ENCODE assay signal across 20 mouse cellular contexts in the genomic region with DNA sequence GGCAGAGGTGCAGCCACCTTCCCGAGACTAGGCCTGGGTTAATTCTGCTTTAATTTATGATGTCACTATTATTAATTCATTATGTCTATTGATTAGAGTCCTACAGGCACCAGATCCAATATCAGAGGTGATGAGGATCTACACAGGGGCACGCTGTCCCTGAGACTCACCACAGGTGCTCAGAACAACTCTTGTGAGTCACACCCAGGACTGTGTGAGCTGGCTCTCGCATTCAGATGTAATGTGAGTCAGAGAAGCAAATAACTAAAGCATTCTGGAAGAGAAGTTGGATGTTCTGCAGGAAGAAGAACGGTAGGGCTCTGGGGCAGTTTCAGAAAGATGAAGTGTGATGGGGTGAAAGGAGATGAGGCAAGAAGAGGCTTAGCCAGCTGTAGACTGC. TPM values are rescaled to one million over a fixed set of nuclear protein-coding genes. Genes with fewer than 3 reads are reported as not detected.
"Had no signal": no experiment of that assay in that cellular context is flagged by ENCODE, and none has a peak within 500 bp of the region (broad histone marks: within the 10 kb centered on the region; RNA-seq: fewer than 3 reads in every experiment).

No protein-coding gene starts in this region.

- H3K9ac ChIP-seq: lung, embryonic 14.5 days; midbrain, embryonic 12.5 days; neural tube, embryonic 15.5 days had no signal

- ATAC-seq: midbrain, embryonic 16.5 days had no signal

- H3K9me3 ChIP-seq: midbrain, embryonic 10.5 days; midbrain, embryonic 12.5 days; neural tube, embryonic 13.5 days; neural tube, embryonic 15.5 days had no signal

- H3K4me3 ChIP-seq: midbrain, embryonic 10.5 days; midbrain, embryonic 12.5 days; myocyte; neural tube, embryonic 13.5 days; neural tube, embryonic 15.5 days had no signal

- H3K27me3 ChIP-seq: neural tube, embryonic 13.5 days; neural tube, embryonic 15.5 days had no signal

- H3K36me3 ChIP-seq: midbrain, embryonic 10.5 days; midbrain, embryonic 12.5 days; neural tube, embryonic 13.5 days; neural tube, embryonic 15.5 days had no signal

- DNase-seq: lung, embryonic 14.5 days; midbrain, embryonic 14.5 days; retina, postnatal 1 day; right cerebral cortex, adult 18-20 months; right cerebral cortex, postnatal 25 days; right cerebral cortex, postnatal 4 days; spleen, adult 18-20 months; thymus, adult 18-20 months; thymus, postnatal 14 days; thymus, postnatal 36 days had no signal

- H3K4me2 ChIP-seq: lung, embryonic 14.5 days; midbrain, embryonic 12.5 days; neural tube, embryonic 13.5 days; neural tube, embryonic 15.5 days had no signal

- H3K27ac ChIP-seq: midbrain, embryonic 10.5 days; midbrain, embryonic 12.5 days had no signal

RNA-seq across cellular contexts. Expression of a gene that starts 14.3 kb away (rescaled TPM):
- total RNA-seq: megakaryocyte, adult 5-6 weeks; megakaryocyte-erythroid progenitor cell, adult 5-6 weeks had no signal
- polyA plus RNA-seq: myocyte had no signal

RNA-seq across cellular contexts. Expression of a gene that starts 39.8 kb away (rescaled TPM):
- total RNA-seq: megakaryocyte, adult 5-6 weeks; megakaryocyte-erythroid progenitor cell, adult 5-6 weeks had no signal
- polyA plus RNA-seq: midbrain, embryonic 10.5 days; midbrain, embryonic 12.5 days; midbrain, embryonic 14.5 days; midbrain, embryonic 16.5 days; myocyte; neural tube, embryonic 11.5 days; neural tube, embryonic 13.5 days; neural tube, embryonic 15.5 days had no signal

RNA-seq across cellular contexts. Expression of a gene that starts 52.2 kb away (rescaled TPM):
- total RNA-seq: megakaryocyte, adult 5-6 weeks; megakaryocyte-erythroid progenitor cell, adult 5-6 weeks had no signal
- polyA plus RNA-seq: lung, embryonic 14.5 days; lung, embryonic 16.5 days; midbrain, embryonic 10.5 days; midbrain, embryonic 12.5 days; midbrain, embryonic 14.5 days; midbrain, embryonic 16.5 days; myocyte; neural tube, embryonic 13.5 days; neural tube, embryonic 15.5 days had no signal
